Mouse (Mus musculus) adrenal gland, postnatal 36 days (tissue): ENCODE measurements at regions not wholly inside any gene's neighbourhood (a gene's known extent, or its start where the extent isn't known, plus 50 kb on each side); places are given as distances from the start of the nearest gene placed in this dataset.
"Not testable (repeated sequence)": the region's sequence is repeated elsewhere in the genome, so short reads cannot be mapped to it uniquely, and the experiment has no call there.

Source experiments
- DNase-seq, 2 experiments: peaks; one replicate each; pipeline ENCODE4 v3.0.0; 2021; ENCODE audit warnings: mixed read lengths in 1 of 2

DNA sequence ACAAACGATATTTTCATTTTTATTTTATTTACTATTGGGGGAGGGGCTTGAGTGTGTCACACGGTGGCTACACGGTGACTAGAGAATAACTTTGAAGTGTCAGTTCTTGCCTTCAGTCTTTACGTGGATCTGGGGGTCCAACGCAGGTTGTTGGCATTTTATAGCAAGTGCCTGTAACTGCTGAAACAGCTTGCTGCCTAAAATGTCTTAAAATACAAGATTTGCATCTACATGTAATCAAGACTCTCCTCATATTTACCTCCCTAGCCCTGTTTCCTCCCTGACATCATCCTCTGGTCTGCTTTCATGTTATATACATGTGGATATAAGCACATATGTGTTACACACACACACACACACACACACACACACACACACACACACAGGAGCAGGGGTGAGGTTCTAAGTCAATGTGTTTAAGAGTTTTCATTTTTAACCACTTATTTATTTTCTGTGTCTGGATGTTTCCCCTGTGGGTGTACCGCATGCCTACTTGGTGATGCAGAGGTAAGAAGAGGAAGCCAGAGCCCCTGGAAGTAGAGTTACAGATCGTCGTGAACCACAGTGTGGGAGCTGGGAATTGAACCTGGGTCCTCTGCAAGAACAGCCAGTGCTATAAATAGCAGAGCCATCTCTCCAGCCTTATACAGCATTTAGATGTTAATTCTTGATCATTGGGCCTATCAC, 119.5 kb upstream of the Cpsf6 start:
- DNase-seq, result no peak

DNA sequence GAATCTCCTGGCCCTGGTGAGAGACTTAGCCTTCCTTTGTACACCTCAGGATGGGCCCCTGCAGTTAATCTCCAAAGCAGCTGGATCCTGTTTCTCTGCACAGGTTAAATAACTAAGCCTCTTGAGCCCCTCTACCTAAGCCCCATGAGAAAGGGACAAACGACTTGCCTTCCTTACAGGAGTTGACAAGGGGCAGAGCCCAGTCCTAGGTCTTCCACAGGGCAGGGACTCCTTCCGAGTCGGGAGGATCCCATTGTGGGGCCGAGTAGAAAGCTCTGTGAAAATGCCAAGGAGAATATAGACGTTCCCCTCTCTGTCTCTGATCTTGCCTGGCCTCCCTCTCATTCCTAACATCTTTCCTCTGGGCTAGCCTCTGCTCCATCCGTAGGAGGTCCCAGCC, 118.7 kb upstream of the Cpsf6 start:
- DNase-seq, result no peak

DNA sequence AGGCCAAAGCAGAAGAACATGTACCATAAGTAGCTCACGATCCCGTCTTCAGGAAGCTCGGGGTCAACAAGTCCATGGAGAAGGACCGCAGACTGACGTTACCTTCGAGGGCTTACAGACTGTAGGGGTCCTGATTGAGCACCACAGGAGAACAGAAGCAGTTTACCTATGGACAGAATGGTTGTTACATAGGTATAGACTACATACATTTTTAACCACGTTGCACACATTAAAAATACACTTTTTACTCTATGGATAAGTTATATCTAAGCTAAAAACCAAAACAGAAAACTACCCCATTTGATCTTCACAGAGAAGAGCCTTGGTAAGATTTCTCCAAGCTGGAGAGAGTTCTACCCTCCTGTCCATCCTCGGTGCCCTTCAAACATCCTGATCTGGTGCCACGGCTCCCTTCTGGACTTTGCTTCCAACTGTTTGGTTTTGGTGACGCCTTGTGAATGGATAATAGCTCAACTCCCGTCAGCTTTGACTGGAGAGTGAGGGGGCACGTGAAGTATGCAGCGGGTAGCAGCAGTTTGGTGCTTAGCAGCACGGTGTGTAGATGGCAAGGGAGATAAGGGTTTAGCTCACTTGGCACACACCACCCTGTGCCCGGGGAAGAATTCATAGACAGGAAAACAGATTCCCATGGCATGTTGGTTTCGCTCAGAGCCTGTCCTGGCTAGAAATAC, 117.9 kb upstream of the Cpsf6 start:
- no peak for DNase-seq

DNA sequence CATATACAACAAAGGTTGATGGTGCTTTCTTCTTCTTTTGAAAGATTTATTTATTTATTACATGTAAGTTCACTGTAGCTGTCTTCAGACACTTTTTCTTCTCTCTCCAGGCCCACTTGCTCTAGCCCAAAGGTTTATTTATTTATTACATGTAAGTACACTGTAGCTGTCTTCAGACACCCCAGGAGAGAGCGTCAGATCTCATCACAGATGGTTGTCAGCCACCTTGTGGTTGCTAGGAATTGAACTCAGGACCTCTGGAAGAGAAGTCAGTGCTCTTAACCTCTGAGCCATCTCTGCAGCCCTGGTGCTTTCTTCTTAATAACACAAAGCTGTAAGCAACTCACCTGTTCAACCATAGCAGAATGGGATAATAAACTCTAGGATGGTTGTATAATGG, 117.3 kb upstream of the Cpsf6 start:
- not testable (repeated sequence) for DNase-seq

DNA sequence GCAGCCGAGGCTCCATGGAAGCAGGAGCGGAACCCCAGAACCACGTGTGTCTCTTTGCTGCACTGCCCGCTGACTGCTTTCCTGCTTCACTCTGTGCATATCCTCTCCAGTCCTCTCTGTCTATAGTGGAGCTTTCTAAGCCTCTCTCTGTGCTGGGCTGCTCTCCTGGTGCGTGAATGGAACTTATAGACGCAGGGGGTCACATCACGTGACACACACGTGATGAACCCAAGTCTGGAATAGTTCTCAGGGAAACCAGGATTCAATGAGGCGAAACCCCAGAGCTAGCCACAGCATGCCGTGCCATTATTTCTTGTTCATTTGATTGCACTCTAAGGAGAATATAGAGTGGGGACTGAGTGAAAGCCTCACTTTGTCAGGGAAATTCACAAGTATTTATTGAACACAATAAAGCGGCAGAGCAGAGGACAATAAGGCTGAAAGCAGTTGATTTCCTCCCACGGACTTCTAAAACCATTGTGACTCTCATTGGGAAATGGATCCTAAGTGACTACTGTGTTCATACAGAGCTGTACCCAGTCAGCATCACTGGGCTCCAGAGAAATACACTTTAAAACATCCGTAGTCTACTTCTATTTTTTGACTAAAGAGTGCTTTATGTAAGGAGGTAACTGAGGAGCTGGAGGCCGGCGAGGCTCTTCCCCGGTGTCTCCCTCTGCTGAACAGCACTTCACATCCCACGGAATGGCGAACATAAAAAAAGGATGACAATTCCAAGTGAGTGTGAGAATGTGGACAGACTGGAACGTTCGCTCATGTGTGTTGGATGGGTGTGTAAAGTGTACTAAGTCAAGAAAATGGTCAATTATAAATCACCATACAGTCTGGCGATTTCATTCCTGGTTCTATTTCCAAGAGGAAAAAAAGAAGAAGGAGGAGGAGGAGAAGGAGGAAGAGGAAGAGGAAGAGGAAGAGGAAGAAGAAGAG, 116.5 kb upstream of the Cpsf6 start:
- no peak for DNase-seq

DNA sequence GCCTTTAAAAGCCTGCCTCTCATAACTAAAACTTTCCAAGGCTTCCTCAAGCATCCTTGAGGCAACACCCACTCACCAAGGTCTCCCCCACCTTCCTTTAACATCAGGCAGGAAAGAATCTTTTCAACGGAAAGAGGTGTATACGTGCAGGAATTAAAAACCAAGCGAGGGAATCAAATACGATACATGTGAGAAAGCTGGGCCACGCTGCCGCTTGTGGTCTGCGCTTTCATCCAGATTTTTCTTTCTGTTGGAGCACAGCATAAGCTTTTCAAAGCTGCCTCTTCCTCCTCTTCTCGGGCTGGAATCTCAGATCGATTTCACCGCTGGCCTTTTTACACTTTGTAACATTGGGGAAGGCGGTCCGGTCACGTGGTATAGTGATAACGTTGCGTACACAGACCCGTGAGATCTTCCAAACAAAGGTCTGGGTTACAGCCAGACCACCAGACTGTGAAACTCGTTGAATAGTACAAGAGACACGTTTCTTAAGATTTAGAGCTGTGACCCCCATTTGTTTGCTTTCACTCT, 114.4 kb upstream of the Cpsf6 start:
- DNase-seq, result peak; percentile 22 to 32

DNA sequence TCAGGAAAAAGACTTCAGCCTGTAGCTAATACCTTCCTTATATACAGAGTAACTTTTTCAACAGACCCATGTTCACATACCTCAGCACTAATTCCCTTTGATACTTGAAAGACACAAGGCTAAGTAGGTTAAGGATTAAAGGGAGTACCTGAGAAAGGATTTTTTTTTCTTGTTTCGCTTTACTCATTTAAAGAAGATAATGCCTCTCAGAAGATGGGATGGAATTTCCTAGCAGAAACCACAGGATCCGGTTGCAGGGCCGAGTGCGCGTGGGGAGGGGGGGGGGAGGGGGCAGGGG, 114.0 kb upstream of the Cpsf6 start:
- no peak for DNase-seq

DNA sequence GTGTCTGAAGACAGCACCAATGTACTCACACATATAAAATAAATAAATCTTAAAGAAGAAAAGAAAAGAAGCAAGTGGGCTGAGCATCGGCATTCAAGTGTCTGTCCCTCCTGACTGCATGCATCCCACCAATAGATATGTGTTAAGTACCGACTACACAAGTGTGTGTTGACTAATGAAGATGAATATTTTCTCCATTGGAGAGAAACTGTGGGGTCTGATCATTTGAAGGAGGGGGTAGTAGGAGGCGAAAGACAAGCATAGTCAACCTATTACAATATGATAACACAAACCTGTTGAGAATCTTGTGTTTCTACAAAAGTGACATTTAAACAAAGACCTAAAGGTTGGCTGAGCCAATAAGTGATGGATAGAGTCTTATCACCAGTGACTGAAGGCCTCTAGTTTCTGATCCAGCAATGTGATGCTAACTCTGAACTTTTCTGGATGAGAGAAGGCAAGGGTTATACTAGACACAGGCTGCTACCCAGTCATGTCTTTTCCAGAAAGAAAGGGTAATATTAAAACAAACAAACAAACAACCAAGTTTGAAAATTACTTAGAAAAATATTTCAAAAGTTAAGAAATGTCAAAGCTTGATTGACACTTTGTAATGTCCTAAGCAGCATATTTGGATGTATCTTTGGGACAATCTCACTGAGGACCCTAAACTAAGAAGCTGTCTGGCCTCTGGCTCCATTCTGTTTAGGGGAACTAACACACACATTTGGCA, 113.4 kb upstream of the Cpsf6 start:
- no peak for DNase-seq

DNA sequence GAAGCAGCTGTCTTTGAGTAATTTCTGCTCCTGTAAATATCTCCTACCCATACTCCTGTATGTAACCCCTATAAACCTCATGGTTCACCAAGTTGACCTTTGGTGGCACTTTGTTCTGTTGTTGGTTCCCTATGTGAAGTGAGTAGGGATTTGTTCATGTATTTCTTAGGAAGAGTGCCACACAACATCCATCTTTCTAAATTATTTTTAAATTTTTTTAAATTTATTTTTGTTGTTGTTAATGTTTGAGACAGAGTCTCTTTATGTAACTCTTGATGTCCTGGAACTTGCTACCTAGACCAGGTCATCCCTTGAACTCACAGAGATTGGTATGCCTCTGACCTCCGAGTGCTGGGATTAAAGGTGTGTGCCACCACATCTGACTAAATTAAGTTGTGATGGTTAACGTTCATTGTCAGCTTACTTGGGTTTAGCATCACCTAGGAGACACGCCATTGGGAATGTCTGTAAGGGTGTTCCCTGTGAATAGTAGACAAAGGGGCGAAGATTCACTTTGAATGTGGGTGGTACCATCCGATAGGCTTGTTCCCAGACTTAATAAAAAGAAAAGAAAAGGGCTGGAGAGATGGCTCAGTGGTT, 112.7 kb upstream of the Cpsf6 start:
- DNase-seq, result no peak

DNA sequence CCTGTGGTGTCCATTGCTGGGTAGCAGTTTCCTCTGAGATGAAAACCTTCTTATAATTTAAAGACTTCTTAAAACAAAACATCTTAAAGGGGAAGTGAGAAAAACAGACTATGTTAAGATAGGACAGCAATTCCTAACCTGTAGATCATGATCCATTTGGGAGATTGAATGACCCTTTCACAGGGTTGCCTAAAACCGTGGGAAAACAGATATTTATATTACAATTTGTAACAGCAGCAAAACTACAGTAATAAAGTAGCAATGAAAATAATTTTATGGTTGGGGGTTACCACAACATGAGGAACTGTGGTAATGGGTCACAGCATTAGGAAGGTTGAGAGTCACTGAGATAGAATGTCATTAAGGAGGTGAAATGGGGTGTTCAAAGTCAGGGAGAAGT, 111.9 kb upstream of the Cpsf6 start:
- DNase-seq, result no peak

DNA sequence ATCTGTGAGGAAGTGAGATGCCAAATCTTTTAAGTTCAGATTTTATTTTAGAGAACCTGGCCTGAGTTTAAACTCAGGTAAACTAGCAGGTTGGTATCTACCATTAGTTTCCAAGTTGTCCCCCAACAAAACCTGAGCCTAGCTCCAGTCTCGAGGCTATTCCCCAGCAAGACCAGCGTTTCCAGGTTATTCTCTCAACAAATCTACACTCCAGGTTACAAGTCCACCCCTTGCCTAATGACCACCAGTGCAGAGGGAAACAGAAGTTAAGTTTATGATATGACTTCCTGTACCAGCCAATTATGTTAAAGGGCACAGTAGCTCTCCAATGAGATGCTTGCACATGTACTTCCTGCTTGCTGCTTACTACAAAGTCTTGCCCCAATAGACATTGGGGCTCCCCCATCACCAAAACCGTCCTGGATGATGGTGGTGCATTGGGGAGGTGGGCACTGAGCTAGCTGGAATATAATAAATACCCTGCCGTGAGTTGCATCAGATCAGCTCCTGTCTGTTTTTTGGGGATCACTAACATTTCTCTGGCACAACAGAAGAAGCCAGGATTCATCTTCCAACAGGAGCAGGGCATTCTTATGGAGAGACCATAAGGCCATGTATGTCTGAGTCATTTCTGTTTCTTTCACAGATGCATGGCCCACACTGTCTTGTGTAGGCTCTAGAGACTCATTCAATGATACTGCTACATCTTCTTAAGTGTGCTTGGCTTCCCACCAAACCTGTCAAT, 111.2 kb upstream of the Cpsf6 start:
- DNase-seq, result no peak

DNA sequence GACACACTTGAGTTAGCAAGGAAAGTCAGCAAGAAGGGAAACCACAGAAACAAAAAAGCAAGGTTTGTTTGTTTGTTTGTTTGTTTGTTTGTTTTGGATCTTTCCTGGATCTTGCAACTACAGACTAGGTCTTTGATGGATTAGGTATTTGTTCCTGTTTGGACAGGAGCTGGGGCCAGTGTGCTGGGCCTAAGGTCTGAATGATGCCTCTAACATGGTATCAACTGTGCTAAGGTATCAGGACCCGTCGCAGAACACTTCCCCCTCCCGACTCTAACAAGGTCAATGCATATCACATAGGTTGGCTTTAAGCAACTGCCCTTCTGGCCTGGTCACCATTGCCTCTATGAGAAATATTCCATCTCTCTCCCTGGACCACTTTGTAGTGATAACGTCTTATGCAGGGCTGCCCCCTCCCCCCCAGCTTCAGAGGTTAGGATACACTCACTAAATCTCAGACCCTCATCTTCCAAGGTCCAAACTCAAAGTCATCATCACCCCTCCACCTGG, 103.3 kb upstream of the Cpsf6 start:
- DNase-seq, result no peak

DNA sequence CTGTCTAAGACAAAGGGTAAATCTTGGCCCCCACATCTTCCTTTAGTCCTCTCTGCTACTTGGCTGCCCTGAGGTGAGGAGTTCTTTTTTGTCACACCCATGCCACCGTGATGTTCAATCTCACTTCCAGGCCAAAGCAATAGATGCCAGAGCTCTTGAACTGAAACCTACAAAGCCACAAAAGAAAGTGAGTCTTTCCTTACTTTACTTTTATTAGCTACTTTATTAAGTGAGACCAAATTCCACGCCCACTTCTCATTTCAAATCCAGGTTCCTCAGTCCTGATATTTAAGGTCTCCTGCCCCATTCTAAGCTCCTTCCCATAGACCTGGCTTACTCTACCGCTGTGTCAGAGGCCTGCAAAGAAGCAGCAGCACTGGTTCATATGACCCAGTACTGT, 102.5 kb upstream of the Cpsf6 start:
- DNase-seq, result no peak

DNA sequence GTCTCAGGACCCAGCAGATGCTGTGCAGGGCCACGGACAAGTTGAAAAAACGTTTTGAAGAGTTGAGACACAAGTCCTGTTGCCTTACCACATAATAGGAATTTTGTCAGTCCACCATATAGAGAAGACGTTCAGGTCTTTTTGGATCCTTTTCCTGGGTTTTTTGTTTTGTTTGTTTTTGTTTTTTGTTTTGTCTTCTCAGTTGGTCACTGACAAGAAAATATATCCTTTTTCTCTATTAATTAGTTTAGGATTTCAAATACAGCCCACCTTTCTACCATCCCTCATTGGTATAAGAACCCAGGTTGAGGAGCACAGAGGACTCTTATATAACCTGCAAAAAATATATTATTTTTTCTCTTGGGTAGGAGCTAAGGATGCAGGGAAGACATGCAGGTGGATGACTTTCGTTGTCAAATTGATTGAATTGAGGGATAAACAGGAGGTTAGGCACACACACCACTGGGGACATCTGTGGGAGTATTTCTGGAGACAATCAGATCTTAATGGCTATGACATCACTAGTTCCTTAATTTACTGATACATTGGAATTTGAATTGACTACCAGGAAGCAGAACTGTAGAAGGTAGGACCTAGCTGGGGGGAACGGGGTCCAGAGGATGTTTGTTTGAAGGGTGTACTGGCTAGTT, 101.7 kb upstream of the Cpsf6 start:
- no peak for DNase-seq

DNA sequence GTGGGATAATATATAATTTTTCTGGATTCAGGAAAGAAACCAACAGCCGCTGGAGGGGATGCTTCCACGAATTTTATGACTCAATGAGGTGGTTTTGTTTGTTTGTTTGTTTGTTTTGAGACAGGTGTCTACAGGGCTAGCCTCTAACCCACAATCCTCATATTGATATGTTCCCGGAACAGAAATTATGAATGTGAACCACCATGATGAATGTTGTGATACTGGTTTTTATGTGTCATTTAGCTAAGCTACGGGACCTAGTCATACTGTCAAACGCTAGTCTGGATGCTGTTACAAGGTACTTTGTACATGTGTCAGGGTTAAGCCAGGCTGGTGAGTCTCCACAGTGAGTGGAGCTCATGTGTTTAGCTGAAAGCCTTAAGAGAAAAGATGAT, 100.6 kb upstream of the Cpsf6 start:
- DNase-seq, result no peak

DNA sequence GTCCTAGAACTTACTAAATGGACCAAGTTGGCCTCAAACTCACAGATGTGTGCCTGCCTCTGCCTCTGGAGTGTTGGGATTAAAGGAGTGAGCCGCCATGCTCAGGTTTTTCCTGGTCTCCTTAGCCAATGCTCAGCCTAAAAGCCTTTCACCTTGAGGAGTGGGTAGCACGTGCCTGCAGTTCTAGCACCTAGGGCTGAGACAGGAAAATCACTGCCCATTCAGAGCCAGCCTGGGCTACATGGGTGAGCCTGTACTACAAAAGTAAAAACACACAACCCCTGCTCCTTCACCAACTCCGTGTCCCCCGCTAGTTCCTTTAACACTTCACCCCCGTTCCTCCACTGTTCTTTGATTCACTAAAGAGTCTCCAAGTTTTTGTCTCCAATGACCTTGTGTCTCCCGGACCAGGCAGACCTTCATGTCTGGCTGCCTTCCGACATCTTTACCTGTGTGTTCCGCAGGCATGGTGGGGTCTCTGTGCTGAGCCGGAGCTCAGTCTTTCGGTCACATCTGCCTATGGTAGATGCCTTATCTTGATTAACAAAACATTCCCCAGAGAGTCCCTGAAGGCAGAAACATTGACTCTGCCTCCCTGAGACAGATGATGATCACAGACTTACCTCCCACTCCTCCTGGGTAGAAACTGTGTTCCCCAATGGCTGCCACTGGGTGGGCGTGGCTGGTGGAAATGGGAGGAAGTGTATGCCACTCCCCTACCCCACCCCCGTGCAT, 100.1 kb upstream of the Cpsf6 start:
- DNase-seq, result no peak

DNA sequence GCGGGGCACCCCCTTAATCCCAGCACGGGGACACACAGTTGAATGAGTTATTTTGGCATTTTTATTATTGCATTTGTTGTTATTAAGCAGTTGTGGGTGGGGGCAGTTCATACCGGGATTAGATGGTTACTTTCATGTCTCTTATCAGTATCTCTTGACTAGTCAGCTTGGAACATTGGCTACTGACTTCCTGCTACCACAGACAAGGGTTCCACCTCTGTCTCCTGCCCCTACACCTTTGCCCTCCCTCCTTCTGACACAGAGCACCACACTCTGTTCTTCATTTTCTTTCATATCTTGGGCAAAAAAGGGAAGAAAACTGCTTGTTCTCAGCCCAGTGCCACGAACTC, 99.1 kb upstream of the Cpsf6 start:
- DNase-seq, result no peak

DNA sequence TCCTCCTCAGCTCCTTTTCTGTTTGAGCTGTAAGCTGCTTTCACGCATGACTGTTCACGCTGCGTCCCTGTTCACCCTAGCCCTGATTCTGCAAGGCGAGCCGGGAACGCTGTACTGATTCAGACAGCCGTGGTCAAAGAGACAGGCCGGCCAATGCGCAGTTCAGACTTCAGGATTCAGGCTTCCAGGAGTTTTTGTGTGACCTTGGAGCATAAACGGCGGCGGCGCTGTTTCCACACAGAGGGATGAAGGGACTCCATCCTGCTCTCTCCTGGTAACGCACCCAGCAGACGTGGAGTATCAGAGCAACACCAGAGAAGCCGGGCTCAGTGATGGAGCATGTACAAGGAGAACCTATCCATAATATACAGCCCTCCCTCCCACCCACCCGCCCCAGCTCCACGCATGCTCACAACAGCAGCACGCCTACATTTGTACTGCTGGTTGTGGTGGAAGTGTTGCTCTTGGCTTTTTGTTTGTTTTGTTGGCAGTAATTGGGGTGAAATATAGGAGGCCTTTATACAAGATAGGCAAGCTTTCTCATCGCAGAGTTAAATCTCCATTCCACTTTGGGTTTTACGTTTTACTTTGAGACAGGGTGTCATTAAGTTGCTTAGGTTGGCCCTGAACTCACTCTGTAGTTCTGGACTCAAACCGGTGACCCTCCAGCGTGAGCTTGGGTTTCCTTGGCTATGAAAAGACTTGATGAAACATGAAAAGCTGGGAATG, 98.6 kb upstream of the Cpsf6 start:
- DNase-seq, result peak; percentile 51 to 61
